Mouse (Mus musculus) small intestine, adult 2 months (tissue): Measurements from ENCODE around the gene BC048403.

Source experiments
- CTCF ChIP-seq: fragments of 200-500 bp; IDR thresholded peaks from 2 replicates; pipeline ENCODE4 v1.5.1; 2012; ENCODE audit warnings: low read depth, mild to moderate bottlenecking, control low read depth, inconsistent platforms, low read length, moderate library complexity, mixed read lengths; ENCODE audit not compliant: insufficient replicate concordance, insufficient read length; ENCODE audit errors: extremely low read depth
- POLR2A ChIP-seq: fragments of 200-500 bp; IDR thresholded peaks from 2 replicates; pipeline ENCODE4 v1.6.1; 2012; ENCODE audit warnings: low read depth, mild to moderate bottlenecking, control low read depth, inconsistent platforms, low read length, moderate library complexity

- TF ChIP-seq CTCF (no peak), POLR2A (no peak)
These were observed 45.2 kb upstream of the BC048403 start for GRCm38 (mm10) chr10:121694567-121694966.
